ENCODE assay signal across 8 mouse cellular contexts in genomic region chr7:98523070-98523812, GRCm38 (mm10). TPM values are rescaled to one million over a fixed set of nuclear protein-coding genes. Genes with fewer than 3 reads are reported as not detected.
DNase-seq lines count a peak whose midpoint lies in the region; ATAC-seq and TF ChIP-seq lines count a peak whose summit lies in the region.

No protein-coding gene starts in this region.

- ATAC-seq in liver, postnatal 0 days: 0 out of 2 replicates have a peak, but pooled peaks have one; percentile 12
- ATAC-seq in intestine, embryonic 15.5 days: peak; percentile 39; the same call in 1 of the 2 replicates
- ATAC-seq in frontal cortex, adult (ENCODE audit: low TSS enrichment): no peak

- H3K27ac ChIP-seq in liver, postnatal 0 days (ENCODE audit: low read depth): no peak overlapping the region
- H3K27ac ChIP-seq in intestine, embryonic 15.5 days: peak overlapping the region; percentile 84

- no peaks in the 10 kb centered on the region for H3K36me3 ChIP-seq in liver, postnatal 0 days (replicated peaks; ENCODE audit: insufficient read depth, low read length)
- H3K36me3 ChIP-seq in intestine, embryonic 15.5 days: no peaks in the 10 kb centered on the region

- 62% methylated on average over 8 of the region's 8 CpGs for WGBS in liver, postnatal 0 days (ENCODE audit: insufficient replicate concordance)
- 65% methylated on average over 8 of the region's 8 CpGs for WGBS in intestine, embryonic 15.5 days

- DNase-seq in liver, postnatal 0 days: no peak
- no peak for DNase-seq in liver
- DNase-seq in gastrocnemius, postnatal 25 days: peak; percentile 70
- peak; percentile 63 for DNase-seq in lung, postnatal 36 days
- DNase-seq in embryo, embryonic 10.5 days (ENCODE audit: low spot score): no peak
- no peak for DNase-seq in urinary bladder, adult 2 months (ENCODE audit: low spot score)

- peaks cover 18% of the 10 kb centered on the region for H3K4me1 ChIP-seq in liver, postnatal 0 days (ENCODE audit: insufficient read depth)
- peaks cover 27% of the 10 kb centered on the region for H3K4me1 ChIP-seq in intestine, embryonic 15.5 days (replicated peaks)

- H3K27me3 ChIP-seq in liver, postnatal 0 days (ENCODE audit: insufficient read depth, low read length): no peaks in the 10 kb centered on the region
- H3K27me3 ChIP-seq in intestine, embryonic 15.5 days (replicated peaks): no peaks in the 10 kb centered on the region

- no peak overlapping the region for H3K9ac ChIP-seq in liver, postnatal 0 days (replicated peaks)
- no peak overlapping the region for H3K9ac ChIP-seq in intestine, embryonic 15.5 days

- H3K4me3 ChIP-seq in liver, postnatal 0 days (ENCODE audit: low read depth, low read length): no peak overlapping the region
- no peak overlapping the region for H3K4me3 ChIP-seq in intestine, embryonic 15.5 days (replicated peaks)

- no peaks in the 10 kb centered on the region for H3K9me3 ChIP-seq in liver, postnatal 0 days (ENCODE audit: low read length)
- no peaks in the 10 kb centered on the region for H3K9me3 ChIP-seq in intestine, embryonic 15.5 days

- no peak for TF ChIP-seq CTCF in liver, postnatal 0 days (IDR thresholded peaks at IDR 0.05; ENCODE audit: low read depth)

- H3K4me2 ChIP-seq in liver, postnatal 0 days (ENCODE audit: low read depth, low read length): no peak overlapping the region
- H3K4me2 ChIP-seq in intestine, embryonic 15.5 days (replicated peaks): no peak overlapping the region

- no peak for TF ChIP-seq EP300 in liver, postnatal 0 days (IDR thresholded peaks at IDR 0.05; ENCODE audit: low read depth)

RNA-seq across cellular contexts. Expression of gene Lrrc32, which starts 34.2 kb away (rescaled TPM):
- polyA plus RNA-seq in liver, postnatal 0 days (2015; fragmentation: Nextera tagmentation; extraction: Ambion mirVana): 6.1 and 6.2 TPM in 2 replicates
- total RNA-seq in gastrocnemius, postnatal 25 days (2021): 1 to 10 TPM; 4.9 to 5.0 TPM
- polyA plus RNA-seq in intestine, embryonic 15.5 days (2015; fragmentation: Nextera tagmentation; extraction: Ambion mirVana): 12.4 and 12.5 TPM in 2 replicates
- 12.6 and 17.6 TPM in 2 replicates for polyA plus RNA-seq in urinary bladder, adult 2 months (2012; rRNA removed)

Comparison
In these comparisons a context has a peak if more than half of its experiments do, and no peak if none do; other contexts are left out.
1. DNase-seq: peak in gastrocnemius, postnatal 25 days (single experiment) and lung, postnatal 36 days (single experiment); none in liver, postnatal 0 days (single experiment), liver (single experiment), embryo, embryonic 10.5 days (single experiment) and urinary bladder, adult 2 months (single experiment).